Mouse (Mus musculus) embryonic fibroblast, embryonic 13.5 days (primary cell): ENCODE results near the gene Slc9a8.

Experiments used
- CTCF ChIP-seq: IDR thresholded peaks from 2 replicates; pipeline ENCODE4 v1.5.1; 2011; ENCODE audit warnings: mild to moderate bottlenecking, control low read depth, low read length, moderate library complexity, borderline replicate concordance; ENCODE audit not compliant: insufficient read depth
- POLR2A ChIP-seq: IDR thresholded peaks from 2 replicates; pipeline ENCODE4 v1.6.1; 2011; ENCODE audit warnings: low read depth, mild to moderate bottlenecking, control low read depth, low read length, moderate library complexity

DNA sequence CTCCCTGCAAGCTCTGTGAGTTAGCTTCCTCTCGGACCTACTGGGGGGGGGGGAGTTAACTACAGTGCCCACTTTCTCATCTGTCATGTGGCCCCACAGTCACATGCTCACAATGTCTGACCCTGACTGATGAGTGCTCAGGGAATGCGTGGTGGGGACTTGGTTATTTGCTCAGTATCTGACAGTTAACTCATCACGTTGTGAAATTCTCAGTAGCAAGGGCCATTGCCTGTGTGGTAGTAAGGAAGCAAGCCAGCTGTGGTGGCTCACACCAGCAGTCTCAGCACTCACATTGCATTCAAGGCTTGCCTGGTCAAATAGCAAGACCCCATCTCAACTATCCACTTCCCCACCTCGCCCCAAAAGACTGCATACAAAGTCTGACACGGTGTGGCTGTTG, 45.7 kb downstream of the Slc9a8 start:
- TF ChIP-seq CTCF (no peak), POLR2A (no peak)
